Mouse (Mus musculus) embryonic facial prominence, embryonic 14.5 days (tissue): ENCODE data around the gene Cadm4. TPM values are rescaled to one million over a fixed set of nuclear protein-coding genes. Genes with fewer than 3 reads are reported as not detected.

Experiments
- ATAC-seq: fragments of 200-750 bp; cut with Nextera tagmentation; 2 replicates; pipeline ENCODE4 v1.8.0; 2017; ENCODE audit warnings: low read depth, moderate number of reproducible peaks, moderate TSS enrichment
- DNase-seq: peaks from one replicate; pipeline ENCODE4 v3.0.0-alpha.2; 2015; ENCODE audit warnings: low spot score
- H3K27ac ChIP-seq: fragments of 300-500 bp; sonication (generic); replicated peaks from 2 replicates; pipeline ENCODE4 v1.5.1; 2014; ENCODE audit warnings: low read depth, mild to moderate bottlenecking, low read length, moderate library complexity
- H3K27me3 ChIP-seq: fragments of 300-500 bp; sonication (generic); replicated peaks from 2 replicates; pipeline ENCODE4 v1.6.1; 2014; ENCODE audit warnings: low read length; ENCODE audit not compliant: control insufficient read depth, insufficient read depth
- H3K36me3 ChIP-seq: fragments of 300-500 bp; sonication (generic); 2 replicates; pipeline ENCODE4 v1.6.1; 2014; ENCODE audit warnings: low read length, mixed read lengths; ENCODE audit not compliant: control insufficient read depth, insufficient read depth
- H3K4me1 ChIP-seq: fragments of 300-500 bp; sonication (generic); 2 replicates; pipeline ENCODE4 v1.6.1; 2014; ENCODE audit warnings: antibody characterized with exemption, low read length; ENCODE audit not compliant: control insufficient read depth, insufficient read depth
- H3K4me2 ChIP-seq: fragments of 300-500 bp; sonication (generic); 2 replicates; pipeline ENCODE4 v1.6.1; 2014; ENCODE audit warnings: low read depth, mild to moderate bottlenecking, low read length, moderate library complexity, mixed read lengths
- H3K4me3 ChIP-seq: fragments of 300-500 bp; sonication (generic); 2 replicates; pipeline ENCODE4 v1.5.1; 2014; ENCODE audit warnings: low read depth, mild to moderate bottlenecking, low read length
- H3K9ac ChIP-seq: fragments of 300-500 bp; sonication (generic); 2 replicates; pipeline ENCODE4 v1.6.1; 2014; ENCODE audit warnings: low read depth, mild to moderate bottlenecking, low read length, moderate library complexity, mixed read lengths
- H3K9me3 ChIP-seq: fragments of 300-500 bp; sonication (generic); 2 replicates; pipeline ENCODE4 v1.6.1; 2016; ENCODE audit warnings: low read length; ENCODE audit not compliant: control insufficient read depth
- WGBS: fragments of 180-500 bp; shearing (Covaris S2); extraction: QIAGEN DNeasy Blood & Tissue Kit; methylation state at CpG from one replicate; pipeline ENCODE4 v1.1.7; 2014; 5-methylcytosine and 5-hydroxymethylcytosine counted together
- polyA plus RNA-seq: library from polyadenylated mRNA; unstranded; fragments of >200 nt; fragmentation: Nextera tagmentation; extraction: Ambion mirVana; gene quantifications from 2 replicates; pipeline ENCODE4 v1.2.1, GENCODE M21; 2014

The Cadm4 gene
- polyA plus RNA-seq, 1 experiment from 2014 or later = 2.8 TPM

DNA sequence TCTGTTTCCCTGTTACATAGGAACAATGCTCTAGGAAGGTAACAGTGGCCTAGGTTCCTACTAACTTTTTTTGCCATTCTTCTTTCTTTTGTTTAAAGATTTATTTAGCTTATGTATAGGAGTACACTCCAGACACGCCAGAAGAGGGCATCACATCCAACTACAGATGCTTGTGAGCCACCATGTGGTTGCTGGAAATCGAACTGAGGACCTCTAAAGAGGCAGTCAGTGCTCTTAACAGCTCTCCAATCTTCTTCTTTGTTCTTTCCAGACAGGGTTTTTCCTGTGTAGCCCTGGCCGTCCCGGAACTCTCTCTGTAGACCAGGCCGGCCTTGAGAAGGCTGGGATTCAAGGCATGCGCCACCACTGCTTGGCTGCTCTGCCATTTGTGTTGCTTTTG is 43.2 kb downstream of the Cadm4 start:
- no peak overlapping the region for H3K27ac ChIP-seq
- H3K36me3 ChIP-seq = no peaks in the 10 kb centered on the region
- 80% methylated on average over 6 of the region's 6 CpGs for WGBS
- H3K27me3 ChIP-seq = no peaks in the 10 kb centered on the region
- no peaks in the 10 kb centered on the region for H3K9me3 ChIP-seq
- no peak overlapping the region for H3K4me3 ChIP-seq
- peaks cover 14% of the 10 kb centered on the region for H3K4me1 ChIP-seq
- no peak overlapping the region for H3K4me2 ChIP-seq
- DNase-seq (no peak), ATAC-seq (no peak)
- H3K9ac ChIP-seq = no peak overlapping the region

- no peak for ATAC-seq
- H3K4me3 ChIP-seq = no peak overlapping the region
- DNase-seq = peak; percentile 55
- 74% methylated on average over 12 of the region's 12 CpGs for WGBS
- H3K9ac ChIP-seq = no peak overlapping the region; the same call in 1 of the 2 replicates
- H3K4me1 ChIP-seq = peaks cover 14% of the 10 kb centered on the region
- no peaks in the 10 kb centered on the region for H3K36me3 ChIP-seq
- no peaks in the 10 kb centered on the region for H3K27me3 ChIP-seq
- H3K9me3 ChIP-seq = no peaks in the 10 kb centered on the region
- peak overlapping the region; percentile 77 for H3K27ac ChIP-seq
- peak overlapping the region; percentile 35 for H3K4me2 ChIP-seq
Observed at GRCm38 (mm10) chr7:24525686-24526420, 44.0 kb downstream of the Cadm4 start.

GRCm38 (mm10) chr7:24528861-24529260 is 47.0 kb downstream of the Cadm4 start:
- Histone ChIP-seq H3K9ac (no peak overlapping the region), H3K4me1 (peaks cover 22% of the 10 kb centered on the region), H3K9me3 (no peaks in the 10 kb centered on the region), H3K36me3 (peaks cover 10% of the 10 kb centered on the region), H3K27me3 (no peaks in the 10 kb centered on the region; the same call in 1 of the 2 replicates), H3K4me3 (no peak overlapping the region), H3K4me2 (no peak overlapping the region), H3K27ac (no peak overlapping the region)
- ATAC-seq (no peak), DNase-seq (no peak)
- 84% methylated on average over 11 of the region's 11 CpGs for WGBS

GRCm38 (mm10) chr7:24529580-24529979 is 47.8 kb downstream of the Cadm4 start:
- Histone ChIP-seq H3K4me1 (peaks cover 22% of the 10 kb centered on the region), H3K4me2 (peak overlapping the region; percentile 98), H3K27me3 (no peaks in the 10 kb centered on the region; the same call in 1 of the 2 replicates), H3K9me3 (no peaks in the 10 kb centered on the region), H3K36me3 (peaks cover 17% of the 10 kb centered on the region), H3K4me3 (peak overlapping the region; percentile 68), H3K27ac (no peak overlapping the region), H3K9ac (peak overlapping the region; percentile 87)
- ATAC-seq (no peak), DNase-seq (no peak)
- 53% methylated on average over 11 of the region's 11 CpGs for WGBS

DNA sequence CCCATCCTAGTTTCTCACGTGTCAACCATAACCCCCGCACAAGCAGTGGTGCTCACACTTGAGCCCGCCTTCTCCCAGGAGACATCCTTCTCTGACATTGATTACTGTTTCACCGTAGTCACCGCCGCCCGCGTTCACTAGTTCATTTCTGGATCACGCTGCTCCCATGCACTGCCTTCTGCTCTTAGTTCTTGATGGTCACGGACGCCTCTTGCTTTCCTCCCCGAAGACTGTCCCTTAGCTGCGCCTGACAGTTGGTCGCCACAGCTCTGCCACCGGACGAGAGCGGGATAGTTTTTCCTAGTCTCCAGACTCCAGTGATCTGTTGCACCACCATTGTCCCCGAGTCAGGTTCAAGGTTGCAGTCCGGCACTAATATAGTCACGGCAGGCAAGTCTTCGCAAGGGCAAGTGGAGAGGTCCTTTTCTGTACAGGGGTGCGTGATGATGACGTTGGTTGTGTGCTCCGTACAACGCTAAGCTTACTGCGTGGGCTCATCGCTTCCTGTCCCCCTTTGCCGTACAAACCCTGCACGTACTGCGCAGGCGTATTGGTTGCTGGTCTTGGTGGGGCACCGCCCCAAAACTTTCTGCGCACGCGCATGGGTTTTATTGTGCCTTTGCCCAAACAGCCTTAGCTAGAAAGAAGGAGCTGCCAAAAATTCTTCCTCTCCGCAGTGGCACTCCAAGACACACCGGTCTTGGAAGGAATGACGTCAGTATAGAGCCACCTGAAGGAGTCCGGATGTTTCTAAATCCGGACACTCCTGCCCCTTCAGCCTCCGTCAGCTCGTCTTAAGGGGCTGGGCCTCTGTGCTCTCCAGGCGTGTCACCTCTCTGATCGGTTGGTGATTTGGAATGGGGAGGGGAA is 48.5 kb downstream of the Cadm4 start, which contains the start of gene Irgq:
TSS of gene Irgq (plus strand) at position 628 of the 870 bp plus-strand sequence.
- peaks cover 22% of the 10 kb centered on the region for H3K4me1 ChIP-seq
- no peaks in the 10 kb centered on the region for H3K9me3 ChIP-seq
- peak within 1 kb of the TSS; percentile 87 for H3K9ac ChIP-seq
- ATAC-seq = peak; percentile 97
- peak within 1 kb of the TSS; percentile 68 for H3K4me3 ChIP-seq
- H3K27me3 ChIP-seq = no peaks in the 10 kb centered on the region; the same call in 1 of the 2 replicates
- WGBS = under 1% methylated on average over 44 of the region's 44 CpGs
- peak within 1 kb of the TSS; percentile 98 for H3K4me2 ChIP-seq
- DNase-seq = peak; percentile 100
- peak within 1 kb of the TSS; percentile 92 for H3K27ac ChIP-seq
- H3K36me3 ChIP-seq = peaks cover 24% of the 10 kb centered on the region

DNA sequence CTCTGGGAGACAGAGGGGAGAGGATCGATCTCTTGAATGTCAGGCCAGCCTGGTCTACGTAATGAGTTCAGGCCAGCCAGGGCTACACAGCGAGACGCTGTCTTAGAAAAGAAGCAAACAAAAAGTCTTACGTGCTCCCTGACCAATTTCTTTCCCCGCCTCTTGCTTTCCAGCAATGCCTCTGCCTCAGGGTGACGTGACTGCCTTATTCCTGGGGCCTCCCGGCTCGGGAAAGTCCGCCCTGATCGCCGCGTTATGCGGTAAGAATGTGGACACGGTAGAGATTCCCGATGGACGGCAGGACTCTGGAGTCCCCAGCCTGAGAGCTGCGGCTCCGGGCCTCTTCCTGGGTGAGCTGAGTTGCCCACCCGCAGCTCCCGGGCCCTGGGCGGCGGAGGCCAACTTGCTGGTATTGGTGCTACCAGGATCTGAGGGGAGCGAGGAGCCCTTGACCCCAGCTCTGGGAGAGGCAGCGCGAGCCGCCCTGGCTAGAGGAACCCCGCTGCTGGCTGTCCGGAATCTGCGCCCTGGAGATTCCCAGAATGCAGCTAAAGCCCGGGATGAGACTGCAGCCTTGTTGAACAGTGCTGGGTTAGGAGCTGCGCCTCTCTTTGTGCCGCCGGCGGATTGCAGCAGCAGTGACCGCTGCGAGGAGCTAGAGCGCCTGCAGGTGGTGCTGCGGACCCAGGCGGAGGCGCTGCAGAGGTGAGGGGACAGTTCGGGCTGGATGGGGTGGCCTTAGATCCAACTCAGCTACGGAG is 49.6 kb downstream of the Cadm4 start:
- DNase-seq (peak; percentile 88), ATAC-seq (peak; percentile 63)
- Histone ChIP-seq H3K4me3 (peak overlapping the region; percentile 68), H3K9me3 (no peaks in the 10 kb centered on the region), H3K4me2 (peak overlapping the region; percentile 98), H3K27ac (peak overlapping the region; percentile 87), H3K36me3 (peaks cover 34% of the 10 kb centered on the region), H3K4me1 (peaks cover 22% of the 10 kb centered on the region), H3K27me3 (no peaks in the 10 kb centered on the region; the same call in 1 of the 2 replicates), H3K9ac (peak overlapping the region; percentile 87)
- 1% methylated on average over 34 of the region's 43 CpGs for WGBS

DNA sequence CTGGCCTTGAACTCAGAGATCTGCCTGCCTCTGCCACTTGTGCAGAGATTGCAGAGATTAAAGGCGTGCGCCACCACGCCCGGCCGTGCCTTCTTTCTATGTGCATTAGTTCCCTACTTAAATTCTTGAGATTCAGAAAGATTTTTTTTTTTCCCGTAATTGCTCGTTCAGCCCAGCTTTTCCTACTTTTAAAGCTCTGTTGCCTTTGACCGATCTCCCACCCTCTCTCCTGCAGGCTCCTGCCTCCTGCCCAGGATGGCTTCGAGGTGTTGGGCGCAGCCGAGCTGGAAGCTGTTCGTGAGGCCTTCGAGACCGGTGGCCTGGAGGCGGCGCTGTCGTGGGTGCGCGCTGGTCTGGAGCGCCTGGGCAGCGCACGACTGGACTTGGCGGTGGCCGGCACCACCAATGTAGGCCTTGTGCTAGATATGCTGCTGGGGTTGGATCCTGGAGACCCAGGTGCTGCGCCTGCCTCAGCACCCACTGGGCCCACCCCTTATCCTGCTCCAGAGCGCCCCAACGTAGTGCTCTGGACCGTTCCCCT is 51.3 kb downstream of the Cadm4 start:
- H3K4me1 ChIP-seq = peaks cover 15% of the 10 kb centered on the region
- H3K4me2 ChIP-seq = no peak overlapping the region
- no peak overlapping the region for H3K4me3 ChIP-seq
- no peaks in the 10 kb centered on the region for H3K9me3 ChIP-seq
- H3K9ac ChIP-seq = no peak overlapping the region
- H3K36me3 ChIP-seq = peaks cover 36% of the 10 kb centered on the region
- no peak for DNase-seq
- H3K27me3 ChIP-seq = no peaks in the 10 kb centered on the region; the same call in 1 of the 2 replicates
- ATAC-seq = no peak
- WGBS = 76% methylated on average over 25 of the region's 28 CpGs
- no peak overlapping the region for H3K27ac ChIP-seq

DNA sequence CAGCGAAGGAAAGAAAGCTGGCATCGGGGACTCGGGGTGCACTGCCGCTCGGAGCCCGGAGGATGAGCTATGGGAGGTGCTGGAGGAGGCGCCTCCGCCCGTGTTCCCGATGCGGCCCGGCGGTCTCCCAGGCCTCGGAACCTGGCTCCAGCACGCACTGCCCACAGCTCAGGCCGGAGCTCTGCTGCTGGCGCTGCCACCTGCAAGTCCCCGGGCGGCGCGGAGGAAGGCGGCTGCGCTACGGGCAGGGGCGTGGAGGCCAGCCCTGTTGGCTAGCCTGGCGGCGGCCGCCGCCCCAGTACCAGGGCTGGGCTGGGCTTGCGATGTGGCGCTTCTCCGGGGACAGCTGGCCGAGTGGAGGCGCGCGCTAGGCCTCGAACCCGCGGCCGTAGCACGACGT is 52.0 kb downstream of the Cadm4 start:
- peaks cover 36% of the 10 kb centered on the region for H3K36me3 ChIP-seq
- H3K27me3 ChIP-seq = no peaks in the 10 kb centered on the region; the same call in 1 of the 2 replicates
- 42% methylated on average over 26 of the region's 42 CpGs for WGBS
- peaks cover 15% of the 10 kb centered on the region for H3K4me1 ChIP-seq
- H3K4me2 ChIP-seq = peak overlapping the region; percentile 20; the same call in 1 of the 2 replicates
- no peak for ATAC-seq
- no peak overlapping the region for H3K27ac ChIP-seq
- no peak for DNase-seq
- 0 out of 2 replicates have a peak overlapping the region, but pooled peaks have one; percentile 3 for H3K4me3 ChIP-seq
- H3K9ac ChIP-seq = peak overlapping the region; percentile 19; the same call in 1 of the 2 replicates
- no peaks in the 10 kb centered on the region for H3K9me3 ChIP-seq
